Mouse (Mus musculus) liver, postnatal 0 days (tissue): Measurements from ENCODE around the gene Ltv1. TPM values are rescaled to one million over a fixed set of nuclear protein-coding genes. Genes with fewer than 3 reads are reported as not detected.

Source experiments
- ATAC-seq: fragments of 200-750 bp; cut with Nextera tagmentation; 2 replicates; pipeline ENCODE4 v1.8.0; 2017; ENCODE audit warnings: mild to moderate bottlenecking, moderate library complexity
- DNase-seq: peaks from one replicate; pipeline ENCODE4 v3.0.0-alpha.2; 2016
- H3K27ac ChIP-seq: fragments of 300-500 bp; sonication (generic); 2 replicates; pipeline ENCODE4 v1.5.1; 2014; ENCODE audit warnings: antibody characterized with exemption, moderate library complexity, mild to moderate bottlenecking, low read depth
- H3K27me3 ChIP-seq: fragments of 300-500 bp; sonication (generic); 2 replicates; pipeline ENCODE4 v1.6.1; 2014; ENCODE audit warnings: low read length, control low read depth, mixed read lengths; ENCODE audit not compliant: insufficient read depth
- H3K36me3 ChIP-seq: fragments of 300-500 bp; sonication (generic); replicated peaks from 2 replicates; pipeline ENCODE4 v1.6.1; 2014; ENCODE audit warnings: mild to moderate bottlenecking, control low read depth, low read length, moderate library complexity, mixed read lengths; ENCODE audit not compliant: insufficient read depth
- H3K4me1 ChIP-seq: fragments of 300-500 bp; sonication (generic); 2 replicates; pipeline ENCODE4 v1.6.1; 2014; ENCODE audit warnings: antibody characterized with exemption, mild to moderate bottlenecking, control low read depth; ENCODE audit not compliant: insufficient read depth
- H3K4me2 ChIP-seq: fragments of 300-500 bp; sonication (generic); 2 replicates; pipeline ENCODE4 v1.6.1; 2014; ENCODE audit warnings: low read depth, mild to moderate bottlenecking, low read length, moderate library complexity, mixed read lengths
- H3K4me3 ChIP-seq: fragments of 300-500 bp; sonication (generic); 2 replicates; pipeline ENCODE4 v1.5.1; 2014; ENCODE audit warnings: low read depth, low read length
- H3K9ac ChIP-seq: fragments of 300-500 bp; sonication (generic); replicated peaks from 2 replicates; pipeline ENCODE4 v1.6.1; 2014; ENCODE audit warnings: mild to moderate bottlenecking, moderate library complexity
- H3K9me3 ChIP-seq: fragments of 300-500 bp; sonication (generic); 2 replicates; pipeline ENCODE4 v1.6.1; 2016; ENCODE audit warnings: mild to moderate bottlenecking, control low read depth, low read length, mixed read lengths
- CTCF ChIP-seq: sonication (generic); IDR thresholded peaks from 2 replicates; pipeline ENCODE4 v1.5.1; 2016; ENCODE audit warnings: antibody characterized with exemption, low read depth
- EP300 ChIP-seq: IDR thresholded peaks from 2 replicates; pipeline ENCODE4 v1.6.1; 2016; ENCODE audit warnings: antibody characterized with exemption, low read depth, mild to moderate bottlenecking
- WGBS: fragments of 180-500 bp; shearing (Covaris S2); extraction: QIAGEN DNeasy Blood & Tissue Kit; methylation state at CpG from one replicate; pipeline ENCODE4 v1.1.7; 2014; ENCODE audit not compliant: insufficient replicate concordance; 5-methylcytosine and 5-hydroxymethylcytosine counted together
- polyA plus RNA-seq: library from polyadenylated mRNA; unstranded; fragments of >200 nt; fragmentation: Nextera tagmentation; extraction: Ambion mirVana; gene quantifications from 2 replicates; pipeline ENCODE4 v1.2.1, GENCODE M21; 2015

The Ltv1 gene
- polyA plus RNA-seq, 1 experiment from 2014 or later: 22.9 TPM

- DNase-seq: no peak
- TF ChIP-seq EP300 (no peak), CTCF (no peak)
- WGBS: 45% methylated on average over 12 of the region's 12 CpGs
- Histone ChIP-seq H3K9me3 (no peaks in the 10 kb centered on the region), H3K27me3 (no peaks in the 10 kb centered on the region), H3K27ac (no peak overlapping the region), H3K4me2 (no peak overlapping the region), H3K4me3 (no peak overlapping the region), H3K4me1 (no peaks in the 10 kb centered on the region), H3K9ac (no peak overlapping the region), H3K36me3 (no peaks in the 10 kb centered on the region)
- ATAC-seq: no peak
Observed at GRCm38 (mm10) chr10:13170739-13171448, 22.1 kb downstream of the Ltv1 start.

- ATAC-seq (no peak), DNase-seq (no peak)
- H3K27me3 ChIP-seq: no peaks in the 10 kb centered on the region
- H3K4me2 ChIP-seq: no peak overlapping the region
- H3K4me3 ChIP-seq: no peak overlapping the region
- no peaks in the 10 kb centered on the region for H3K36me3 ChIP-seq
- H3K4me1 ChIP-seq: no peaks in the 10 kb centered on the region
- TF ChIP-seq EP300 (no peak), CTCF (no peak)
- no peak overlapping the region for H3K27ac ChIP-seq
- 73% methylated on average over 5 of the region's 5 CpGs for WGBS
- H3K9me3 ChIP-seq: no peaks in the 10 kb centered on the region
- H3K9ac ChIP-seq: no peak overlapping the region
Observed at GRCm38 (mm10) chr10:13168461-13168860, 24.5 kb downstream of the Ltv1 start.

DNA sequence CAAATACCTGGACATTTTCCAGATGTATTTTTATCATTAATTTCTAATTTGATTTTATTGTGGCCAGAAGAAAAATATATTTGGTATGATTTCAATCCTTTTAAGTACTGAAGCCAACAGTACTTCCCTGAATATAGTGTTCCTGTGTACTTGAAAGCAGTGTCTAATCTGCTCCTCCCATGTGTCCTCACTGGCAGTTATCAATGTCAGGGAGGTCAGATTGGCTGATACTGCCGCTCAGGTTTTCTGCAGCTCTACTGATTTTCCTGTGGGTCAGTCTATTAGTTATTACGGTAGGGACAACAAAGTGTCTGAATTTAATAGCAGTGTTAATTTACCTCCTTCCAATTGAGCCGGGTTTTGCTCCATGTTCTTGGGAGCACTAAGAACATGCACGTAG, 30.9 kb downstream of the Ltv1 start:
- H3K9ac ChIP-seq: no peak overlapping the region
- DNase-seq (no peak), ATAC-seq (no peak)
- no peak overlapping the region for H3K4me3 ChIP-seq
- no peaks in the 10 kb centered on the region for H3K4me1 ChIP-seq
- no peaks in the 10 kb centered on the region for H3K36me3 ChIP-seq
- TF ChIP-seq EP300 (no peak), CTCF (no peak)
- no peak overlapping the region for H3K4me2 ChIP-seq
- 45% methylated on average over 4 of the region's 4 CpGs for WGBS
- no peak overlapping the region for H3K27ac ChIP-seq
- H3K9me3 ChIP-seq: no peaks in the 10 kb centered on the region
- no peaks in the 10 kb centered on the region for H3K27me3 ChIP-seq

DNA sequence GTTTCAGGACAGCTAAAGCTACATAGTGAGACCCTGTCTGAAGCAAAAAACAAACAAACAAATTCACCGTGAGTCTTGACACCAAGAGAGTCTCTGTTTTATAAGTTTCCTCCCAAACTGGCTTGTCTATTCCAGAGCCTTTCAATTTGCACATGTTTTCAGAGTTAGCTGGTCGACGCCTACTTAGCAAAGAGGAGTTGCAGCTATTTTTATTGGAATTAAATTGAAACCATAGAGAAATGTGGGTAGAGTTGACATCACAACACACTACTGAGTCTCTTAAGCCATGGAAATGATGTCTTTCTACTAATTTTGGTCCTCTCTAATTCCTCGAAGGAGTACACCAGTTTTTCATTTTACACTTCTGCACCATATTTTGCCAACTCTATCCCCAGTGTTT, 32.1 kb downstream of the Ltv1 start:
- no peaks in the 10 kb centered on the region for H3K27me3 ChIP-seq
- H3K4me2 ChIP-seq: no peak overlapping the region
- no peak for DNase-seq
- H3K4me3 ChIP-seq: no peak overlapping the region
- no peaks in the 10 kb centered on the region for H3K36me3 ChIP-seq
- H3K9ac ChIP-seq: no peak overlapping the region
- no peak overlapping the region for H3K27ac ChIP-seq
- no peaks in the 10 kb centered on the region for H3K4me1 ChIP-seq
- WGBS: 71% methylated on average over 4 of the region's 4 CpGs
- TF ChIP-seq EP300 (no peak), CTCF (no peak)
- no peaks in the 10 kb centered on the region for H3K9me3 ChIP-seq
- ATAC-seq: no peak

DNA sequence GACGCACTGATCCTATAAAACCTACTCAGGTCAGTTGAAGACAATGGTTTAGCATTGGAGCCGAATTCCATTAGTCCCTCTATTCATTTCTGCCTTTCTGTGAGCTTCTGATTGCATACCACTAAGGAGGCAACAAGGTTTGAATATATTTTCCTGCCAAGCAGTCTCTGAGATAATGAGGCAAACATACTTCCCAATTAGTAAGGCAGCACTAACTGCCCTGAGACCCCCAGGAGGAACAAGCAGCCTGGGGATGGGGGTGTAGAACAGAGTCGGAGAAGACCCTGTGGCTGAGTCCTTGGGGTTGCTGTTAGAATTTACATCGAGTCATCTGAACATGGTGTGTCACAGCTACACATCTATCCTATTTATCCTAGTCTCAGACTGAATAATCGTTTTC, 37.6 kb downstream of the Ltv1 start:
- ATAC-seq: no peak
- no peak for TF ChIP-seq CTCF
- no peak for TF ChIP-seq EP300
- Histone ChIP-seq H3K9me3 (no peaks in the 10 kb centered on the region), H3K4me1 (no peaks in the 10 kb centered on the region), H3K27me3 (no peaks in the 10 kb centered on the region), H3K4me3 (no peak overlapping the region), H3K36me3 (no peaks in the 10 kb centered on the region), H3K9ac (no peak overlapping the region), H3K27ac (no peak overlapping the region), H3K4me2 (no peak overlapping the region)
- DNase-seq: no peak
- 75% methylated on average over 5 of the region's 5 CpGs for WGBS

DNA sequence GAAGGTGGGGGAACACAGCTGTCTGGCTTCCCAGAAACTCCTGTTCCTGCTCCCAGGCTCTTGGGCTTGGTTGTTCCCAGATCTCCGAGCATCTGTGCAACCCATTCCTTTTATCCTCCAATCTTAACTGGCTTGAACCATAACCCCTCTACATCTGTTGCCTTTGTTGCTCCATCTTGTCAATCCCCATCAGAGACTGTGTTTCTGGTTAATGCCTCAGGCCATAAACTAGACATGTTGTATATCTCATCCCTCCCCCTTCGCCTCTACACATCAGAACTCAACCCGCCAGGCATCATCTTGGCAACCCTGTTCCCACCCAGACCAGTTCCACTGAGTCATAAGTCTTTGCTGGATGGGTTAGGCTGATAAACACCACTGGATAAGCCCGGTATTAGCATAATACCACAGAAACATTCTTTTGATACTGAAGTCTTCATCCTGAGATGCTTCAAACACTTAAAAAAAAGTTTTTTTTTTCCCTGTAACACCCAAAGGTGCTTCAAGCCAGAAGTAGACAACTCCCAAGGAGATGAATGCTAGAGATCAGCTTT, 40.1 kb downstream of the Ltv1 start:
- H3K27me3 ChIP-seq: no peaks in the 10 kb centered on the region
- no peak overlapping the region for H3K9ac ChIP-seq
- H3K4me1 ChIP-seq: no peaks in the 10 kb centered on the region
- ATAC-seq (no peak), DNase-seq (no peak)
- TF ChIP-seq EP300 (no peak), CTCF (no peak)
- H3K36me3 ChIP-seq: no peaks in the 10 kb centered on the region
- no peak overlapping the region for H3K4me2 ChIP-seq
- no peaks in the 10 kb centered on the region for H3K9me3 ChIP-seq
- no peak overlapping the region for H3K27ac ChIP-seq
- 79% methylated on average over 4 of the region's 4 CpGs for WGBS
- H3K4me3 ChIP-seq: no peak overlapping the region
